Mouse (Mus musculus) liver, postnatal 0 days (tissue): ENCODE measurements around the gene Soga1.

Experiments
- CTCF ChIP-seq: sonication (generic); IDR thresholded peaks from 2 replicates; pipeline ENCODE4 v1.5.1; 2016; ENCODE audit warnings: antibody characterized with exemption, low read depth
- EP300 ChIP-seq: IDR thresholded peaks from 2 replicates; pipeline ENCODE4 v1.6.1; 2016; ENCODE audit warnings: antibody characterized with exemption, low read depth, mild to moderate bottlenecking

GRCm38 (mm10) chr2:157039900-157040648 lies 39.0 kb downstream of the Soga1 start:
- peak; percentile 36 for TF ChIP-seq CTCF
- no peak for TF ChIP-seq EP300
